Mouse (Mus musculus) 3T3-L1 (cell line): ENCODE data around the gene B3gnt2.

ENCODE experiments used
- DNase-seq: peaks from one replicate; pipeline ENCODE4 v3.0.0-alpha.2; 2015; ENCODE audit warnings: low read depth, low spot score

The B3gnt2 gene

GRCm38 (mm10) chr11:22733936-22734335, 126.8 kb downstream of the B3gnt2 start:
- DNase-seq, result no peak

- peak; percentile 89 for DNase-seq
These were observed 127.9 kb downstream of the B3gnt2 start for GRCm38 (mm10) chr11:22732907-22733306.

- no peak for DNase-seq
These were observed 137.7 kb downstream of the B3gnt2 start for GRCm38 (mm10) chr11:22723096-22723495.

GRCm38 (mm10) chr11:22720096-22720495, 140.7 kb downstream of the B3gnt2 start:
- no peak for DNase-seq

- peak; percentile 95 for DNase-seq
These were observed 141.2 kb downstream of the B3gnt2 start for GRCm38 (mm10) chr11:22719570-22719969.

- DNase-seq, result peak; percentile 47
These were observed 142.7 kb downstream of the B3gnt2 start for GRCm38 (mm10) chr11:22718036-22718435.

GRCm38 (mm10) chr11:22711327-22711726, 149.4 kb downstream of the B3gnt2 start:
- DNase-seq, result peak; percentile 63

GRCm38 (mm10) chr11:22710596-22710995, 150.2 kb downstream of the B3gnt2 start:
- DNase-seq, result peak; percentile 82
